Mouse (Mus musculus) limb, embryonic 11.5 days (tissue): Measurements from ENCODE around the gene Teddm2. TPM values are rescaled to one million over a fixed set of nuclear protein-coding genes. Genes with fewer than 3 reads are reported as not detected.
A peak's percentile ranks its signal among the peaks of the same experiment; 100 is the strongest.

Experiments
- ATAC-seq: fragments of 200-750 bp; cut with Nextera tagmentation; 2 replicates; pipeline ENCODE4 v1.8.0; 2017; ENCODE audit warnings: low read depth; ENCODE audit not compliant: insufficient number of reproducible peaks, low FRiP score, low TSS enrichment
- DNase-seq: peaks from one replicate; pipeline ENCODE4 v3.0.0-alpha.2; 2015; ENCODE audit warnings: low spot score
- H3K27ac ChIP-seq: fragments of 300-500 bp; sonication (generic); replicated peaks from 2 replicates; pipeline ENCODE4 v1.5.1; 2014; ENCODE audit warnings: low read depth, mild to moderate bottlenecking, low read length
- H3K27me3 ChIP-seq: fragments of 300-500 bp; sonication (generic); 2 replicates; pipeline ENCODE4 v1.6.1; 2014; ENCODE audit warnings: mild to moderate bottlenecking, low read length, mixed read lengths; ENCODE audit not compliant: control insufficient read depth, insufficient read depth
- H3K36me3 ChIP-seq: fragments of 300-500 bp; sonication (generic); 2 replicates; pipeline ENCODE4 v1.6.1; 2014; ENCODE audit warnings: mild to moderate bottlenecking, low read length, moderate library complexity, mixed read lengths; ENCODE audit not compliant: control insufficient read depth, insufficient read depth
- H3K4me1 ChIP-seq: fragments of 300-500 bp; sonication (generic); 2 replicates; pipeline ENCODE4 v1.6.1; 2014; ENCODE audit warnings: low read length, mixed read lengths; ENCODE audit not compliant: control insufficient read depth, insufficient read depth
- H3K4me2 ChIP-seq: fragments of 300-500 bp; sonication (generic); 2 replicates; pipeline ENCODE4 v1.6.1; 2014; ENCODE audit warnings: low read depth, mild to moderate bottlenecking, moderate library complexity; ENCODE audit not compliant: severe bottlenecking
- H3K4me3 ChIP-seq: fragments of 300-500 bp; sonication (generic); 2 replicates; pipeline ENCODE4 v1.5.1; 2014; ENCODE audit warnings: low read depth, low read length
- H3K9ac ChIP-seq: fragments of 300-500 bp; sonication (generic); 2 replicates; pipeline ENCODE4 v1.6.1; 2014; ENCODE audit warnings: mild to moderate bottlenecking, low read length
- H3K9me3 ChIP-seq: fragments of 300-500 bp; sonication (generic); 2 replicates; pipeline ENCODE4 v1.6.1; 2016; ENCODE audit warnings: low read length; ENCODE audit not compliant: control insufficient read depth
- WGBS: fragments of 180-500 bp; shearing (Covaris S2); extraction: QIAGEN DNeasy Blood & Tissue Kit; methylation state at CpG from one replicate; pipeline ENCODE4 v1.1.7; 2014; 5-methylcytosine and 5-hydroxymethylcytosine counted together
- polyA plus RNA-seq: library from polyadenylated mRNA; unstranded; fragments of >200 nt; fragmentation: Nextera tagmentation; extraction: Ambion mirVana; gene quantifications from 2 replicates; pipeline ENCODE4 v1.2.1, GENCODE M21; 2014

The Teddm2 gene
- 0.52 and 0.56 TPM in 2 replicates for polyA plus RNA-seq

DNA sequence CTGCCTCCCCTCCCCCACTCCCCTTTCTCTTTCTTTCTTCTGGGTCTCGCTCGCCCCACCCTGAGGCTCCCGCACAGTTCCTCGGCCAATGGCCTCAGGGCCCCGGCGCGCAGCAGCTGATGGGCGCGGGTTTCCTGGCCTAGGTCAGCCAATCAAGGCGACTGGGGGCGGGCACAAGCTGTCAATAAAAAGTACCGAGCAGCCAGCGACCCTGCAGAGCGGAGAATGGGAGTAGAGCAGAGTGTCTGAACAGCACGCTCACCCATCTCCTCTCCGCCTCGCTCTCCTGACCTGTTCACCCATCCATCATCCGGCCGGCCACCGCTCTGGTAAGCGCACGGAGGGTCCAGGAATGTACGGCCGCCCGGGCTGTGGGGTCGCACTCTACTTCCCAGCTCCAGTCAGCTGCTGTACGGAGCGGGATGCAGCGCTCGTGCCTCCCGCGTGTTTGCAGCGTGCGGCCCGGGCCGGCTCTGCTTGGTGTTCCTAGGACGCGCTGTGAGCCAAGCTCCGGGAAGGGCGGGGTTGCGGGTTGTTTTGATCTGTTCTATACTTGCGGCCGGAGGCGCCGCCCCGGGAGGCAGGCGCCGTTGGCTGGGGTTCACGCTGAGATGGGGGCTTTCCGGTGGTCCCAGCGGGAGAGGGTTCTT, at the start of gene Teddm2, which contains the start of gene Glul:
TSS of gene Teddm2 (minus strand) at position 498 of the 650 bp plus-strand sequence.
TSS of gene Glul (plus strand) at position 214 of the 650 bp plus-strand sequence.
- Histone ChIP-seq H3K36me3 (peaks cover 14% of the 10 kb centered on the region), H3K4me2 (peak within 1 kb of the TSS; percentile 85), H3K9ac (peak within 1 kb of the TSS; percentile 82), H3K27me3 (no peaks in the 10 kb centered on the region), H3K9me3 (no peaks in the 10 kb centered on the region), H3K4me1 (peaks cover 9% of the 10 kb centered on the region; the same call in 1 of the 2 replicates), H3K27ac (peak within 1 kb of the TSS; percentile 86), H3K4me3 (peak within 1 kb of the TSS; percentile 79)
- peak; percentile 97 for DNase-seq
- under 1% methylated on average over 47 of the region's 51 CpGs for WGBS
- ATAC-seq, result peak; percentile 97

DNA sequence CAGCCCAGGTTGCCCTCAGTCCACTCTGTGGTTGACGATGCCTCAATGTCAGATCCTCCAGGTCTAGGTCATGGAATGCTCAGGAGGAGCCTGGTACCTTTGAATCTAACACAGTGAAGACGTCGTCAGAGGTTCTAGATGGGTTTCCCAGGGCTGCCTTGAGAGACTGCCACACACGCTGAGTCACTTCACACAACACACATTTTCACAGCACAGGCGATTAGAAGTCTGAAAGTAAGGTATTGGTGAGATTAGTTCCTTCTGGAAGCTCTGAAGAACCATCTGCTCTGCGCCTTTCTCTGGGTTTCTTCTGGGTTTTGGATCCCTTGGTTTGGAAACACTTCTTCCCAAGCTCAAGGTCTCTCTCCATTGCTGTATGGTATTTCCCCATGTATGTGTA, 47.8 kb upstream of the Teddm2 start:
- no peak for ATAC-seq
- Histone ChIP-seq H3K9me3 (no peaks in the 10 kb centered on the region), H3K9ac (no peak overlapping the region), H3K4me2 (no peak overlapping the region), H3K4me3 (no peak overlapping the region), H3K27me3 (no peaks in the 10 kb centered on the region), H3K4me1 (no peaks in the 10 kb centered on the region), H3K36me3 (no peaks in the 10 kb centered on the region), H3K27ac (no peak overlapping the region)
- no peak for DNase-seq
- 95% methylated on average over 6 of the region's 6 CpGs for WGBS

- no peaks in the 10 kb centered on the region for H3K27me3 ChIP-seq
- 75% methylated on average over 7 of the region's 7 CpGs for WGBS
Observed at GRCm38 (mm10) chr1:153946971-153947370, 46.9 kb upstream of the Teddm2 start.

GRCm38 (mm10) chr1:153945181-153945580, 45.2 kb upstream of the Teddm2 start:
- Histone ChIP-seq H3K4me3 (no peak overlapping the region), H3K27ac (no peak overlapping the region), H3K4me2 (no peak overlapping the region), H3K9me3 (no peaks in the 10 kb centered on the region), H3K4me1 (no peaks in the 10 kb centered on the region), H3K36me3 (no peaks in the 10 kb centered on the region), H3K9ac (no peak overlapping the region), H3K27me3 (no peaks in the 10 kb centered on the region)
- WGBS, result 88% methylated on average over 5 of the region's 5 CpGs
- ATAC-seq, result no peak
- no peak for DNase-seq

More at GRCm38 (mm10) chr1:153946971-153947370, 46.9 kb upstream of the Teddm2 start:
- H3K4me2 ChIP-seq, result no peak overlapping the region
- no peak overlapping the region for H3K4me3 ChIP-seq
- no peak overlapping the region for H3K27ac ChIP-seq
- DNase-seq (no peak), ATAC-seq (no peak)
- no peak overlapping the region for H3K9ac ChIP-seq
- no peaks in the 10 kb centered on the region for H3K4me1 ChIP-seq
- no peaks in the 10 kb centered on the region for H3K36me3 ChIP-seq
- no peaks in the 10 kb centered on the region for H3K9me3 ChIP-seq

DNA sequence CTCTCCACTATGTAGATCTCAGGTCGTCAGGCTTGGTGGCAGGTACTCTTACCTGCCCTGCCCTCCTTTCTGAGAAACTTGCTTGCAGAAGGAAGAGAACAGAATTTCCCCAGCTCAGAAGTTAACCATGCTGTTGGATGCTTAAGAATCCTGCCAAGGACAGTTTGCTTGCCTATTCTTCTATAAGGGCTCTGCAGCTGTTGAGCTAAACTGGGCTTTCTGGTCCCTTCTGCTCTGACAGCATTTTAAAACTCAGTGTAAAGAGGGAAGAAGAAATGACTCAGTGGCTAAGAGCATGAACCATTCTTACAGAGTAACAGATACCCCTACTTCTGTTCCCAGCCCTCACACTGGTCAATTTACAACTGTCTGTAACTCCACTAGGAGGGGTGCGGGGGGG, 41.0 kb upstream of the Teddm2 start:
- no peaks in the 10 kb centered on the region for H3K4me1 ChIP-seq
- no peak overlapping the region for H3K9ac ChIP-seq
- DNase-seq (no peak), ATAC-seq (no peak)
- WGBS, result 90% methylated on average over 2 of the region's 2 CpGs
- no peaks in the 10 kb centered on the region for H3K9me3 ChIP-seq
- H3K27ac ChIP-seq, result no peak overlapping the region
- no peaks in the 10 kb centered on the region for H3K27me3 ChIP-seq
- H3K4me2 ChIP-seq, result no peak overlapping the region
- H3K4me3 ChIP-seq, result no peak overlapping the region
- H3K36me3 ChIP-seq, result no peaks in the 10 kb centered on the region

GRCm38 (mm10) chr1:153937025-153937424, 37.0 kb upstream of the Teddm2 start:
- Histone ChIP-seq H3K27ac (no peak overlapping the region), H3K9ac (no peak overlapping the region), H3K27me3 (no peaks in the 10 kb centered on the region), H3K36me3 (no peaks in the 10 kb centered on the region), H3K9me3 (no peaks in the 10 kb centered on the region), H3K4me3 (no peak overlapping the region), H3K4me1 (no peaks in the 10 kb centered on the region), H3K4me2 (no peak overlapping the region)
- 90% methylated on average over 2 of the region's 2 CpGs for WGBS
- ATAC-seq (no peak), DNase-seq (no peak)

DNA sequence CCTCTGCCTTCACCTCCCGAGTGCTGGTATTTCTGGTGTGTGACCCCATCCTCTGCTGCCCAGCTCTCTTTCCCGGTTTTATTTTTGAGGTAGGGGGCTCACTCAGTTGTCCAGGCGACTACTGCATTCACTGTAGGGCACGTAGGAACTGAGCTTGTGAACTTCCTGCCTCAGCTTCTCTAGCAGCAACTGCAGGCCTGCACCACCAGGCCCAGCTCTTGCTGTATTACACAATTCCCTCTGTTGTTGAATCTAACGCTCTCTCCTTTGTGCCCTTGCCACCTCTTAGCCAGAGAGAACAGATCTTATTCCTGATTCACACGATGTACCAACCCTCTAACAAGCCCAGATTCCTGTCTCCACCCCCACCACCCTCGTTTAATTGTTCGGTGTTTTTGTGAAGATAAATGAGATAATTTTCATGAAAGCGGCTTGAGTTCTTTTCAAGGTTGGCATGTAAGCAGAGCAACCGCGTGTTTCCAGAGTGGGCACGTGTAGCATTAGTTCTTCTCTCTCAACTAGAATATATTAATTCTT, 35.9 kb upstream of the Teddm2 start:
- ATAC-seq, result no peak
- H3K4me1 ChIP-seq, result no peaks in the 10 kb centered on the region
- H3K9ac ChIP-seq, result no peak overlapping the region
- no peak overlapping the region for H3K4me3 ChIP-seq
- WGBS, result 82% methylated on average over 12 of the region's 12 CpGs
- H3K36me3 ChIP-seq, result no peaks in the 10 kb centered on the region
- H3K27me3 ChIP-seq, result no peaks in the 10 kb centered on the region
- no peaks in the 10 kb centered on the region for H3K9me3 ChIP-seq
- H3K27ac ChIP-seq, result no peak overlapping the region
- DNase-seq, result no peak
- H3K4me2 ChIP-seq, result no peak overlapping the region

DNA sequence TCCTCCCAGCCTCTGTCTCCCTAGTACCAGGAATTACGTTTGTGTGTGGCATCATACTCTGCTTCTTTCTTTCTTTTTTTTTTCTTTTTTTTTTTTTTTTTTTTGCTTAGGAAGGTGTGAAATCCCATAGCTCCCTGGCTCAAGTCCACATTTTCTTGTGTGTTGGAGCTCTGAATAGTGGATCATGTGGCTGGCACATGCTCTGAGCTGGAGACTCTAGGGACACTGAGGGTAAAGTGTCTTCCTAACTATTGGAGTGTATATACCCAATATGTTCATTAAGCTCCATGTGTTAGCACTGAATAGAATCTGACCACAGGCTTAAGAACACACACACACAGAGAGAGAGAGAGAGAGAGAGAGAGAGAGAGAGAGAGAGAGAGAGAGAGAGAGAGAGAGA, 33.7 kb upstream of the Teddm2 start:
- H3K9ac ChIP-seq, result no peak overlapping the region
- DNase-seq, result no peak
- no peaks in the 10 kb centered on the region for H3K27me3 ChIP-seq
- no peaks in the 10 kb centered on the region for H3K36me3 ChIP-seq
- no peak overlapping the region for H3K27ac ChIP-seq
- H3K4me1 ChIP-seq, result no peaks in the 10 kb centered on the region
- no peak overlapping the region for H3K4me2 ChIP-seq
- no peak for ATAC-seq
- H3K9me3 ChIP-seq, result no peaks in the 10 kb centered on the region
- no peak overlapping the region for H3K4me3 ChIP-seq
- 79% methylated on average over 1 of the region's 1 CpGs for WGBS
